Mouse (Mus musculus): ENCODE data around the gene Prrt3. TPM values are rescaled to one million over a fixed set of nuclear protein-coding genes. Genes with fewer than 3 reads are reported as not detected.

The Prrt3 gene
- total RNA-seq, 2 experiments from 2014 or later, result 0.09 TPM; not detected in 1

GRCm38 (mm10) chr6:113455007-113455406 is 46.7 kb downstream of the Prrt3 start:
- ATAC-seq (ENCODE audit: poor library complexity, severe bottlenecking), result peak; percentile 60

DNA sequence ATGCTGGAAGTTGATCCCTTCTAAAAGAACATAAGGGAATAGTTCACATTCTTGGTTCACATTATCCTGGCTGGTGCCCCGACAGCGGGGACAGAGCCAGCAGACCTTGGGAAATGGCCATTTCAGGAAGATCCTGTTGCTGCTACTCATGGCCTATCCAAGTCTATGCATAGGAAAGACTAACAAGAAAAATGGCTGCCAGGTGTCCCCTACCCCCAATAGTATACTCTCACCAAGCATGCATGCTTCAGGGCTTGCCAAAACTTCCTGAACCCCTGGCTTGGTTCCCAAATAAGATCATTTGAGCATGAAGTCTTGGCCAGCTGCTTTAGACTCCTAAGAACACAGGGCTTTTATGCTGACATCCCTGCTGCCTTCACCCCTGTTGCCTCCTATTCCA is 49.9 kb downstream of the Prrt3 start:
- no peak for ATAC-seq (ENCODE audit: poor library complexity, severe bottlenecking)

GRCm38 (mm10) chr6:113447639-113448038 is 54.1 kb downstream of the Prrt3 start:
- no peak for ATAC-seq (ENCODE audit: poor library complexity, severe bottlenecking)

DNA sequence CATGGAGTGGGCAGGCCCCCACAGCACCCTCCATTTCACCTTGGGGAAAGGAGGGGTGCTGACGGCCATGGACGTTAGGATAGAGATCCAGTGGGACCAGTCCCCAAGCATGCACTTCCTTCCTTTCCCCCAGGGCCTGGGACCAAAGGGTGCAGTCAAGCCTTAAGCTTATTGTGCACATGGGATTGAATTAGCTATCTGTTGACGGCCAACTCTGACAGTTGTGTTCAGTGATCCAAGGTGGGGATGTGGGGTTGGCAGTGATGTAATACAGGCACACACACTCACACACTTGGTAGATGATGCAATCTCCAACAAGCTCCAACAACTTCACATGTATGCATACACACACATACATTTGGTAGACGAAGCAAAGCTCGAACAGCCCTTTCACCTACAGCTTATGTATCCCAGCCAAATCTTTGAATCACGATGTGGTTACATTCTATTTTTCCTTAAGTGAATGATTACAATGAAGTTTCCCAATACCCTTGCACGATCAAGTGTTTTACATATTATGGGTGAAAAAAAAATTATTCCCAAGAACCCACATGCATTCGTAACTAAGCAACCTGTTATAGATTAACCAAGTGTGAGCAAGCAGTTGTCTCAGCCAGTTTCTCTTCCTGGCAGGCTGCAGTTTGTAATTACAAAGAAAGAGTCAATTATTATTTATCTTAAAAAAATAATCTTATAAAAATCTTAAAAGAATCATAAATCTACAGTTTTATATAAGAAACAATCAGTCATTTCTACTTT is 57.3 kb downstream of the Prrt3 start:
- no peak for ATAC-seq (ENCODE audit: poor library complexity, severe bottlenecking)

Other genes with a start within 250 kb of the Prrt3 start
- 0.20 and 0.30 TPM in 2 replicates for gene Cpne9, start 219.6 kb downstream of the Prrt3 start, total RNA-seq (2015)
- gene Cpne9, start 219.6 kb downstream of the Prrt3 start, total RNA-seq (2017), result 0.15 and 0.45 TPM in 2 replicates
- gene Brpf1, start 194.8 kb downstream of the Prrt3 start, total RNA-seq (2015), result 47.0 and 47.6 TPM in 2 replicates
- 54.7 and 64.4 TPM in 2 replicates for gene Brpf1, start 194.8 kb downstream of the Prrt3 start, total RNA-seq (2017)
- 10.6 and 12.0 TPM in 2 replicates for gene Ogg1, start 175.0 kb downstream of the Prrt3 start, total RNA-seq (2015)
- 5.5 and 10.3 TPM in 2 replicates for gene Ogg1, start 175.0 kb downstream of the Prrt3 start, total RNA-seq (2017)
- gene Camk1, start 157.9 kb downstream of the Prrt3 start, total RNA-seq (2015), result 31.8 and 39.6 TPM in 2 replicates
- gene Camk1, start 157.9 kb downstream of the Prrt3 start, total RNA-seq (2017), result 57.6 and 68.3 TPM in 2 replicates
- 20.1 and 23.6 TPM in 2 replicates for gene Tada3, start 124.0 kb downstream of the Prrt3 start, total RNA-seq (2015)
- 14.1 and 15.9 TPM in 2 replicates for gene Tada3, start 124.0 kb downstream of the Prrt3 start, total RNA-seq (2017)
- gene Arpc4, start 123.8 kb downstream of the Prrt3 start, total RNA-seq (2015), result 255 and 284 TPM in 2 replicates
- gene Arpc4, start 123.8 kb downstream of the Prrt3 start, total RNA-seq (2017), result 427 and 451 TPM in 2 replicates
- 6.2 and 7.2 TPM in 2 replicates for gene Ttll3, start 112.7 kb downstream of the Prrt3 start, total RNA-seq (2015)
- gene Ttll3, start 112.7 kb downstream of the Prrt3 start, total RNA-seq (2017), result 7.7 and 9.9 TPM in 2 replicates
- gene Rpusd3, start 82.6 kb downstream of the Prrt3 start, total RNA-seq (2015), result 2.5 and 6.2 TPM in 2 replicates
- gene Rpusd3, start 82.6 kb downstream of the Prrt3 start, total RNA-seq (2017), result 2.5 and 3.0 TPM in 2 replicates
- not detected in 2 replicates for gene Cidec, start 66.2 kb downstream of the Prrt3 start, total RNA-seq (2015)
- gene Cidec, start 66.2 kb downstream of the Prrt3 start, total RNA-seq (2017), result not detected in 2 replicates
- 34.2 and 43.6 TPM in 2 replicates for gene Jagn1, start 59.4 kb downstream of the Prrt3 start, total RNA-seq (2015)
- gene Jagn1, start 59.4 kb downstream of the Prrt3 start, total RNA-seq (2017), result 11.0 and 12.7 TPM in 2 replicates
- gene Il17re, start 43.4 kb downstream of the Prrt3 start, total RNA-seq (2015), result not detected in 2 replicates
- gene Il17re, start 43.4 kb downstream of the Prrt3 start, total RNA-seq (2017), result not detected in 2 replicates
- not detected in 2 replicates for gene Il17rc, start 30.5 kb downstream of the Prrt3 start, total RNA-seq (2015)
- not detected in 2 replicates for gene Il17rc, start 30.5 kb downstream of the Prrt3 start, total RNA-seq (2017)
- gene Creld1, start 18.6 kb downstream of the Prrt3 start, total RNA-seq (2015), result 0.27 and 2.1 TPM in 2 replicates
- 1.9 and 3.4 TPM in 2 replicates for gene Creld1, start 18.6 kb downstream of the Prrt3 start, total RNA-seq (2017)
- gene Emc3, start 29.7 kb upstream of the Prrt3 start, total RNA-seq (2015), result 60.0 and 61.6 TPM in 2 replicates
- 33.0 and 38.4 TPM in 2 replicates for gene Emc3, start 29.7 kb upstream of the Prrt3 start, total RNA-seq (2017)
- gene Fancd2, start 29.8 kb upstream of the Prrt3 start, total RNA-seq (2015), result 8.7 and 10.7 TPM in 2 replicates
- gene Fancd2, start 29.8 kb upstream of the Prrt3 start, total RNA-seq (2017), result 14.4 and 16.2 TPM in 2 replicates
- gene Fancd2os, start 98.8 kb upstream of the Prrt3 start, total RNA-seq (2015), result 0.18 TPM in 1 of 2 replicates, not detected in the other
- not detected in 2 replicates for gene Fancd2os, start 98.8 kb upstream of the Prrt3 start, total RNA-seq (2017)
- 364 and 398 TPM in 2 replicates for gene Brk1, start 102.8 kb upstream of the Prrt3 start, total RNA-seq (2015)
- gene Brk1, start 102.8 kb upstream of the Prrt3 start, total RNA-seq (2017), result 185 and 211 TPM in 2 replicates
- gene Vhl, start 122.0 kb upstream of the Prrt3 start, total RNA-seq (2015), result 38.3 and 39.8 TPM in 2 replicates
- 24.1 and 28.0 TPM in 2 replicates for gene Vhl, start 122.0 kb upstream of the Prrt3 start, total RNA-seq (2017)
- gene Irak2, start 136.5 kb upstream of the Prrt3 start, total RNA-seq (2015), result 22.5 and 25.3 TPM in 2 replicates
- gene Irak2, start 136.5 kb upstream of the Prrt3 start, total RNA-seq (2017), result 63.1 and 83.2 TPM in 2 replicates
- 22.5 and 23.2 TPM in 2 replicates for gene Tatdn2, start 195.1 kb upstream of the Prrt3 start, total RNA-seq (2015)
- gene Tatdn2, start 195.1 kb upstream of the Prrt3 start, total RNA-seq (2017), result 107 and 126 TPM in 2 replicates
- 1.1 and 4.4 TPM in 2 replicates for gene Ghrl, start 217.9 kb upstream of the Prrt3 start, total RNA-seq (2015)
- 0.26 TPM in 1 of 2 replicates, not detected in the other for gene Ghrl, start 217.9 kb upstream of the Prrt3 start, total RNA-seq (2017)
- gene Sec13, start 238.8 kb upstream of the Prrt3 start, total RNA-seq (2015), result 96.8 and 102 TPM in 2 replicates
- gene Sec13, start 238.8 kb upstream of the Prrt3 start, total RNA-seq (2017), result 103 and 116 TPM in 2 replicates

All from megakaryocyte, adult 5-6 weeks (primary cell).